Mouse (Mus musculus): ENCODE data around the gene Anxa9.

Anxa9 gene

DNA sequence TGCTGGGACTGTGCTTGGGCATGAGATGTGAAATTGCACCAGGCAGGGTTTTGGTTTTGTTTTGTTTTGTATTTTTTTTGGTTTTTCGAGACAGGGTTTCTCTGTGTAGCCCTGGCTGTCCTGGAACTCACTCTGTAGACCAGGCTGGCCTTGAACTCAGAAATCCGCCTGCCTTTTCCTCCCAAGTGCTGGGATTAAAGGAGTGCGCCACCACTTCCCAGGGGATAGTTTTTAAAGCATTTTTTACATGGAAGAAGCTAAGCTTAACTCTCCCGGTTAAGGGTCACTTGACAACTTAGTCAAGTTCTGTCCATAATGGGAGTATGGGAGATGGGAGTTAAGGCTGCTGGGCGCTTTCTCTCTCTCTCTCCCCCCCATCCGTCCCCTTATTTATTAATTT is 7.1 kb upstream of the Anxa9 start:
- DNase-seq (ENCODE audit: low spot score) = no peak

DNA sequence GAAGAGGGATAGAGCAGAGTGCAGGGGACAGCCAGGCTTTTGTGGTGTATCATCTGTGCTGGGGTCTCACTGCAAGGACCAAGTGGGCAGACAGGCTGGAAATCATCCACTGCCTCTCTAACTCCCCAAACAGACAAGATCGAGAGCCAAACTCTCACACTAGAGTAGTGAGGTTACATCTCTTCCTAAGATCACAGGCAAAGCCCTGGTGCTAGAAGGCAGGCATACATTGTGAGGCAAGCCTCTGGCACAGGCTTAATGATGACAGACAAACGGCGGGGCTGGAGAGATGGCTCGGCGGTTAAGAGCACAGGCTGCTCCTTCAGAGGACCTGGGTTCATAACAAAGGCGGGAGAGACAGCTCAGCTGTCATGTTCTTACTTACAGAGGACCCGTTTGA is 6.5 kb upstream of the Anxa9 start:
- no peak for DNase-seq (ENCODE audit: low spot score)

DNA sequence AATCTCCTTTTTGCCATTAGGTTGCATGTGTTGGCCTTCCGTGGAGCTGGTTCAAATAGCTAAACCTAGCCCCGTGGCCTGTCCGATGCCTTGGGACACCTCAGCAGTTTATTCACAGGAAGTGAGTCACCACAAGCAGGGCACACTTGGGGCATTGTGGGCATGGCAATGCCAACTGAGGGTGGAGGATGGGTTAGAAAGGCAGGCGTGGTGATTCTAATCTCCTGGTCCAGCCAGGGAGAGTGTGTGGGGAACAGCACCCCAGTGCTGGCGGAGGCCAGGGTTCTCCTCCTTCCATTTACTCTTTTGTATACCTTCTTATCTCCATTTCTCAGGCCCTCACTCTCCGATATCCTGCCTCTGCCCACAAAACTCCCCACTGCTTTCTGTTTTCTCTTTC is 5.6 kb upstream of the Anxa9 start:
- no peak for DNase-seq (ENCODE audit: low spot score)

GRCm38 (mm10) chr3:95310968-95311882 is 4.2 kb upstream of the Anxa9 start:
- DNase-seq (ENCODE audit: low spot score) = no peak

GRCm38 (mm10) chr3:95310496-95310895 is 3.5 kb upstream of the Anxa9 start:
- no peak for DNase-seq (ENCODE audit: low spot score)

DNA sequence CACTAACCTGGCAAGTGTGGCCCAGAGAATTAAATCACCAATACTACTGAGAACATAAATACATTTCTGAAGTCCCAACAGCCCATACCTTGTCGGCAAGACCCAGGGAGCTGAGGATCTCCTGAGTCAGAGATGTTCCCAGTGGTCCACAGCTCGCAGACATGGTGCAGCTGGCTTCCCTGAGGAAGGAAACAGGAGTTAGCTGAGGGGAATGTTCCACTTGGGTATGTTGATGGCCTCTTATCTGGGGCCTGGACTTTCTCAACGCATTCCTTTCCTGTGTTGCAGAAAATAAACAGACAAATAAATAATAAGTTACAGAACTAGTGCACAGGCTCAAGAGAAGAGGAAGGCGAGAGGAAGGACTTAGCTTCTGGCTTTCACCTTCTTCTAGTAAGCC is 732 bp downstream of the Anxa9 start:
- DNase-seq (ENCODE audit: low spot score) = no peak

GRCm38 (mm10) chr3:95301204-95301796 is 5.7 kb downstream of the Anxa9 start:
- no peak for DNase-seq (ENCODE audit: low spot score)

- DNase-seq (ENCODE audit: low spot score) = no peak
Measured at GRCm38 (mm10) chr3:95298018-95298417, 9.0 kb downstream of the Anxa9 start.

GRCm38 (mm10) chr3:95296103-95296469 is 10.9 kb downstream of the Anxa9 start:
- DNase-seq (ENCODE audit: low spot score) = no peak

DNA sequence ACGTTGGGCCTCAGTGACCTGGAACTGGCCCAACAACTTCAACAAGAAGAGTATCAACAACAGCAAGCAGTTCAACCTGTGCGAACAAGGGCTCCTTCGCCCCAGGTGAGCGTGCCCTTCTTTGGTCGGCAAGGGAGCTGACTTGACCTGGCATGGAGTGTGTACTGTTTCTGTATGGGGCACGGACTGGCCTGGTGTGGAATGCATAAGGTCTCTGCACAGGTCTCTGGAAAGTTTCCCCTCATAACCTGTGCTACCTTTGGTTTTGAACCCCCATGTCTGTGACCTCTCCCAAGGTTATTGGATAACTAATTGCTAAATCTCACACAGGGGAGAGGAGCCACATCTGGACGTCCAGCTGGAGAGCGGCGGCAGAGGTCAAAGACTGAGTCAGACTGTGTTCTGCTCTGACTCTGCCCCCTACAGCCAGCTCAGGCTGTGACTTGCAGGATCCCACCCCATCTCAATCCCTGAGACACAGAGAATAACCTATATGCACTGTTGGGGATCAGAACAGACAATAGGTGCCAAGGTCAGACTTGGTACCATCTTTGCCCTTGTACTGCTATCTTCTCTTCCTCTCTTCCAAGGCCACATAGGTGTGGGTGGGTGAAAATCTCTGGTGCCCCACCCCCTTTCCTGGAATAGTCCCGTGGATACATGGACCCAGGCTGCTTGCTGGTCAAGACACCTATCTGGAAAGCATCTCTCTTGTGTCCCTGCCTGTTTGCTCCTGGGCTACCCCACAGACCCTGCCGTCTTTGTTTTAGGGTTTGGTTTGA is 11.5 kb downstream of the Anxa9 start:
- no peak for DNase-seq (ENCODE audit: low spot score)

DNA sequence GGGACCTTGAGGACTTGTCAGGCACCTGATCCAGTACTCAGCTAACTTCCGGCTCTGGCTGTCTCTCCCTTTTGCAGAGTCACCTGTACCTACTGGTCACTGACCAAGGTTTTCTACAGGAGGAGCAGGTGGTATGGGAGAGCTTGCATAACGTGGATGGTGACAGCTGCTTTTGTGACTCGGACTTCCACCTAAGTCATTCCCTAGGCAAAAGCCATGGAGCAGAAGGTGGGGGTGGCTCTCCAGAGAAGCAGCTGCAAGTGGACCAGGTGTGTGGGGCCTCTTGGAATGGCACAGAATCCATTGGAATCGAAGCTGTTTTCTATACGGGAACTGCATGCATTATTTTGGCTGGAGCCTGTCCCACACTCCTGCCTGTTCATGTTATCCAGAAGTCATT is 12.3 kb downstream of the Anxa9 start:
- no peak for DNase-seq (ENCODE audit: low spot score)

- DNase-seq (ENCODE audit: low spot score) = no peak
Measured at GRCm38 (mm10) chr3:95294316-95294715, 12.7 kb downstream of the Anxa9 start.

DNA sequence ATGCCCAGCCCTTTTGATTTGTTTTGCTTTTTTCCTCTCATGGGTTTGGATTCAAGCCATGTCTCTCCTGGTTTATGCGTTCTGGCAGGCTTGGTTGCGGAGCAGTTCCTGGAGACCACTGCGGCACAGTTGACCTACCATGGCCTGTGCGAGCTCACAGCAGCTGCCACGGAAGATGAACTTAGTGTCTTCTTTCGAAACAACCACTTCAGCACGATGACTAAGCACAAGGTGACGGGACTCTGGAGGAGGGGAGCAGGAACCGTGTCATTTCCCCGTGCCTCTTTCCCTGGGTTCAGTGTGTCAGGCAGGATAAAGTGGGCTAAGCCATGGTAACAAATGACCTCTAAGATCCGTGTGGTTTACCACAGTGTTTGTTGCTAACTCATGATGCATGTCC is 13.4 kb downstream of the Anxa9 start:
- no peak for DNase-seq (ENCODE audit: low spot score)

GRCm38 (mm10) chr3:95292899-95293298 is 14.1 kb downstream of the Anxa9 start:
- DNase-seq (ENCODE audit: low spot score) = no peak

DNA sequence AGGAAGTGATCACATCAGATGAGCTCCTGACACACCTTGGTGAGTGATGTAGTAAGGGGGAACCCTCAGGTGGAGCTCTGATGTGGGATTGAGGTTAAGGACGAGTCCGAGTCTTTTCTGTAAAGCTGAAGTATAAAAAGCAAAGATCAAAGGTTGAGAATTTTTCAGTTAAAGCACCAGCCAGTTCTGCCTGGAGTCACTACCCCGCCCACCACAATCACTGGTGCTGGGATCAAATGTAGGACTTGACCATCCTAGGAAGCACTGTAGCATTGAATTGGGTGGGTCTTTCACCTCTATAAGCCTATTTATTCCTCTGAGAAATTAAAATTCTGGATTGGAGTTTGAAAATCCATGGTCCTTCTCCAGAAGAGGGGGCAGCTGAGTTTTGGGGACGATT is 15.9 kb downstream of the Anxa9 start:
- no peak for DNase-seq (ENCODE audit: low spot score)

GRCm38 (mm10) chr3:95290156-95290555 is 16.8 kb downstream of the Anxa9 start:
- no peak for DNase-seq (ENCODE audit: low spot score)

GRCm38 (mm10) chr3:95289419-95289818 is 17.6 kb downstream of the Anxa9 start:
- no peak for DNase-seq (ENCODE audit: low spot score)

- no peak for DNase-seq (ENCODE audit: low spot score)
Measured at GRCm38 (mm10) chr3:95287541-95287940, 19.4 kb downstream of the Anxa9 start.

DNA sequence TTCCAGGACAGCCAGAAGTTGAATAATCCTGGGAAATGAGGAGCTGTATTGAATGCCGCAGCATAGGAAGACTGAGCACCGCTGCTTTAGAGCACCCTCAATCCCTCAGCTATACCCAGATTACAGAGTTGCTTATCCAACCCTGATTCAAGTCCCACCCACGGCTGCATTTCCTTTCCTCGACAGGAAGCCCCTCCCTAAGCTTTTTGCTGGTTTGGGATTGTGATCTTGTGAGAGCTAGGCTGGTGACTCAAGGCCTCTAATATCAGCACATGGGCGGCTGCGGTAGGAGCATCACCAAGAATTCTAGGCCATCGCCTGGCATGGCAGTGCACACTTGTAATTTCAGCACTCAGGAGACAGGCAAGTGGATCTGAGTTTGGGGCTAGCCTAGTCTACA is 20.5 kb downstream of the Anxa9 start:
- DNase-seq (ENCODE audit: low spot score) = no peak

DNA sequence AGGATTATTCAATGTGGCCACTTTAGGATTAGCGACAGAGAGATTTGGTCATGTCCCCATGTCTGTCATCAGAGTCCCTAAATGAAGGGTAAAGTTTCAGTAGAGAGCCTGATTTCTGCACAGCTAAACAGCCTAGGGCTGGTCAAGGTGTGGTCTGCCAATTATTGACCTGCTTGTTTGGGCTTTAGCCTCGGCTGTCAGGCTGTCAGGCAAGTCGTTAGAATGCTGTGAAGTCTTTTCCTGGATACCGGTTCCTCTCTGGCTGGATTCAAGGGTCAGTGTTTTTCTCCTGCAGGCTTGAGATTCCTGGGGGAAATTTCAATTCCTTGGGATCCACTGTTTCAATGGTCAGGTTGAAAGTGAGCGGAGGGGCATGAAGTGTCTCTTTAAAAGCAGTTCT is 21.0 kb downstream of the Anxa9 start:
- DNase-seq (ENCODE audit: low spot score) = no peak

DNA sequence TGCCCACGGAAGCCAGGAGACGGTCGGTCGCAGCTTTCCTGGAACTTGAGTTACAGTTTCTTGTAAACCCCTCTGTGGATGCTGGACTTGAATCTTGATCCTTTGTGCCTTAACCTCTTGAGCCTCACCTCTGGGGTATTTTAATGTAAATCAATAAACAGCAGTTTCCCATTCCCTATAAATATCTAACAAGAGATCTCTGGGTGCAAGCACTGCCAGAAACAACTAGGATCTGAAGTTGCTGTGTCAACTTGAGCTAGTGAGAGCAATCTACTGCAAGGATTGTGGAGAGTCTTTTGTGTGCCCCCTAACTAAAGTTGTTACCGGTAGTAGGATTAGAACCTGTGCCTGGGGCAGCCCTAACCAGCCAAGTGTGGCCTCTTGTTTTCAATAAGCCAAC is 21.6 kb downstream of the Anxa9 start:
- DNase-seq (ENCODE audit: low spot score) = no peak

DNA sequence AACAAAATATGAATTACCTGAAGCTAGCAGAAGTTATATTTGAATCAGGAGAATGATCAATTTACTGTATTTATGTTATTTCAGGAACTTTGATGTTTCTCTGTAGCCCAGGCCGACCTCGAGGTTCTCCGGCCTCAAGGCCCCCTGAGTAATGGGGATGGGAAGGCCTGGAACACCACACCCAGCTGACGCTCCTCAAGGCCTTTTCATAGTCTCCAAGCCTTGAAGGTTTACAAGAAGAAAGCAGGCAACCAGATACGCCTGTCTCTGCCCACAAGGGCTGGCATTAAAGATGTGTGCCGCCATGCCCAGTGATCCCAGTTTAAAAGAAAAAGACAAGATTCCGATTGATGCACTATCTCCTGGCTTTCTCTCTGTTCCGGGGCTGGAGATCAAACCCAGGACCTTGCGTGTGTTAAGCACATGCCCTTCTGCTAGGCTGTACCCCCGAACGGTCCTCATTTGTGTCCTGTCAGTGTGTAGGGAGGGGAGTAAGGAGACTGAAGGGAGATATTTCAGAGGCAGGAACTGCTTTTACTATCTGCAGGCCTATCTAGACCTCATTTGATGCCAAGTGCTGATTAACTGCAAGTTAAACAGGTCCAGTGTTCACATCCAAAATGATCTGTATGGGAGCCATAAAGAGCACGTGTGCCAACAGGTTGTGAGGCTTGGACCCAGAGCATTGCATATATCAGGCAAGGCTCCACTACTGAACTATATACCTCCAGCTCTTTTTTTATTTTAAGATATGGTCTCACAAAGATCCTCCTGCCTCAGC is 22.3 kb downstream of the Anxa9 start:
- DNase-seq (ENCODE audit: low spot score) = no peak

Measured in urinary bladder, postnatal 10 days (tissue).